Mouse (Mus musculus) midbrain, embryonic 13.5 days (tissue): ENCODE measurements around the gene Bach2. TPM values are rescaled to one million over a fixed set of nuclear protein-coding genes. Genes with fewer than 3 reads are reported as not detected.

Experiments used
- ATAC-seq: fragments of 200-750 bp; cut with Nextera tagmentation; 2 replicates; pipeline ENCODE4 v1.8.0; 2017; ENCODE audit warnings: mild to moderate bottlenecking, moderate TSS enrichment, moderate library complexity
- H3K27ac ChIP-seq: fragments of 300-500 bp; sonication (generic); 2 replicates; pipeline ENCODE4 v1.5.1; 2015; ENCODE audit warnings: inconsistent platforms, mild to moderate bottlenecking, moderate library complexity
- H3K27me3 ChIP-seq: fragments of 300-500 bp; sonication (generic); 2 replicates; pipeline ENCODE4 v1.6.1; 2015; ENCODE audit warnings: mild to moderate bottlenecking, inconsistent platforms
- H3K36me3 ChIP-seq: fragments of 300-500 bp; sonication (generic); 2 replicates; pipeline ENCODE4 v1.6.1; 2015; ENCODE audit warnings: mild to moderate bottlenecking, inconsistent platforms
- H3K4me1 ChIP-seq: fragments of 300-500 bp; sonication (generic); replicated peaks from 2 replicates; pipeline ENCODE4 v1.6.1; 2015; ENCODE audit warnings: inconsistent platforms
- H3K4me2 ChIP-seq: fragments of 300-500 bp; sonication (generic); replicated peaks from 2 replicates; pipeline ENCODE4 v1.6.1; 2015; ENCODE audit warnings: moderate library complexity, mild to moderate bottlenecking, inconsistent platforms
- H3K4me3 ChIP-seq: fragments of 300-500 bp; sonication (generic); replicated peaks from 2 replicates; pipeline ENCODE4 v1.5.1; 2015; ENCODE audit warnings: mild to moderate bottlenecking, inconsistent platforms
- H3K9ac ChIP-seq: fragments of 300-500 bp; sonication (generic); replicated peaks from 2 replicates; pipeline ENCODE4 v1.6.1; 2015; ENCODE audit warnings: mild to moderate bottlenecking, inconsistent platforms
- H3K9me3 ChIP-seq: fragments of 300-500 bp; sonication (generic); 2 replicates; pipeline ENCODE4 v1.6.1; 2016; ENCODE audit warnings: mild to moderate bottlenecking, inconsistent platforms
- WGBS: fragments of 180-500 bp; shearing (Covaris S2); methylation state at CpG from one replicate; pipeline ENCODE4 v1.1.7; 2015; 5-methylcytosine and 5-hydroxymethylcytosine counted together
- polyA plus RNA-seq: library from polyadenylated mRNA; unstranded; fragments of >200 nt; fragmentation: Nextera tagmentation; extraction: Ambion mirVana; gene quantifications from 2 replicates; pipeline ENCODE4 v1.2.1, GENCODE M21; 2015

Bach2 gene
- polyA plus RNA-seq, 1 experiment from 2014 or later: 22.7 TPM

DNA sequence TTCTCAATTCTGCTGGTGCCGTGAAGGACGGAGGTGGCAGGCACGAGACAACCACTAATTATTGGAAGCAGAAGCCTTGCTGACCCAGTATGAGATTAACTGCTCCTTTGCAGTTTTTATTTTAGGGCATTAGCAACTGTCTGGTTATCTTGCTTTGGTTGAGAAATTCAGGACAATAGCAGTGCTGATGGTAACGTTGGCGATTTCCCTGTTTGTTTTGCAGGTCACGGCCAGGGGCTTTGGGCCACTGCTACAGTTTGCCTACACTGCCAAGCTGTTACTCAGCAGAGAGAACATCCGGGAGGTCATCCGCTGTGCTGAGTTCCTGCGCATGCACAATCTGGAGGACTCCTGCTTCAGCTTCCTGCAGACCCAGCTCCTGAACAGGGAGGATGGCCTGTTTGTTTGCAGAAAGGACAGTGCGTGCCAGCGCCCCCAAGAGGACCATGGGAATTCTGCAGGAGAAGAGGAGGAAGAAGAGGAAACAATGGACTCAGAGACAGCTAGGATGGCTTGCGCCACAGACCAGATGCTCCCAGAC, 323.0 kb downstream of the Bach2 start:
- H3K4me2 ChIP-seq: no peak overlapping the region
- no peaks in the 10 kb centered on the region for H3K27me3 ChIP-seq
- H3K9me3 ChIP-seq: no peaks in the 10 kb centered on the region
- H3K9ac ChIP-seq: no peak overlapping the region
- H3K4me1 ChIP-seq: peaks cover 26% of the 10 kb centered on the region
- ATAC-seq: peak; percentile 73
- WGBS: 38% methylated on average over 12 of the region's 12 CpGs
- H3K36me3 ChIP-seq: peaks cover 38% of the 10 kb centered on the region
- peak overlapping the region; percentile 81 for H3K27ac ChIP-seq
- H3K4me3 ChIP-seq: no peak overlapping the region

DNA sequence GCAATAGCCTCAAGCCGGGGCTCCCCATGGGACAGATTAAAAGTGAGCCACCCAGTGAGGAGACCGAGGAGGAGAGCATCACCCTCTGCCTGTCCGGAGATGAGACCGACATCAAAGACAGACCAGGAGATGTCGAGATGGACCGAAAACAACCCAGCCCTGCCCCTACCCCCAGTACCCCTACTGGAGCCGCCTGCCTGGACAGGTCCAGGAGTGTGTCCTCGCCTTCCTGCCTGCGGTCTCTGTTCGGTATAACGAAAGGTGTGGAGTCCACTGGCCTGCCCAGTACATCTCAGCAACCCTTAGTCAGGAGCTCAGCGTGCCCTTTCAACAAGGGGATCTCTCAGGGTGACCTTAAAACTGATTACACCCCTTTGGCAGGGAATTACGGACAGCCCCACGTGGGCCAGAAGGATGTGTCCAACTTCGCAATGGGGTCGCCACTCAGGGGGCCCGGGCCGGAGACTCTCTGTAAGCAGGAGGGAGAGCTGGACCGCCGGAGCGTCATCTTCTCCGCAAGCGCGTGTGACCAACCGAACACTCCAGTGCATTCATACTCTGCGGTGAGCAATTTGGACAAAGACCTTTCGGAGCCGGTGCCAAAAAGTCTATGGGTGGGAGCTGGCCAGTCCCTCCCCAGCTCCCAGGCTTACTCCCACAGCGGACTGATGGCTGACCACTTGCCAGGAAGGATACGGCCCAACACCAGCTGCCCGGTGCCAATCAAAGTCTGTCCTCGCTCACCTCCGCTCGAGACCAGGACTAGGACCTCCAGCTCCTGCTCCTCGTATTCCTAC, 323.9 kb downstream of the Bach2 start:
- WGBS: 96% methylated on average over 35 of the region's 35 CpGs
- H3K4me3 ChIP-seq: no peak overlapping the region
- H3K9me3 ChIP-seq: no peaks in the 10 kb centered on the region
- H3K4me2 ChIP-seq: no peak overlapping the region
- ATAC-seq: peak; percentile 55
- H3K36me3 ChIP-seq: peaks cover 38% of the 10 kb centered on the region
- H3K4me1 ChIP-seq: peaks cover 26% of the 10 kb centered on the region
- H3K27me3 ChIP-seq: no peaks in the 10 kb centered on the region
- H3K27ac ChIP-seq: peak overlapping the region; percentile 81; the same call in 1 of the 2 replicates
- H3K9ac ChIP-seq: no peak overlapping the region

DNA sequence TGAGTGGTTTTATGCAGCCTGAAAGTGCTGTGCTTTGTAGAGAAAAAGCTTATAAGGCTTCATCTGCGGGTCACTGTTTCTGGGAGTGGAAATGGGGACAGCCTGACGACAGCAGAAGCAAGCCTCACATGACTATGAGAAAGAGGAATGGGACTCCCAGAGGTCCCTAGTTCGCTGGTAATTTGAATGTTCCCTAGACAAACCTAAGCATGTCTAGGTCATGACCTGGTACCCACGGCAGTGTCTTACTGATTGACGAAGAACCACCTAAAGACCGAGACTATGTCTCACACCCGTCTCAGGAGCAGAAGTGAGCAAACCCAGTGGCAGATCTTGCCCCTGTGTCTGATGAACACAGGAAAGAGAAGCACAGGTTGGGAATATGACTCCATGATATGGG, 325.8 kb downstream of the Bach2 start:
- Histone ChIP-seq H3K27me3 (no peaks in the 10 kb centered on the region), H3K27ac (no peak overlapping the region), H3K9ac (no peak overlapping the region), H3K4me2 (no peak overlapping the region), H3K4me1 (peaks cover 34% of the 10 kb centered on the region), H3K4me3 (no peak overlapping the region), H3K9me3 (no peaks in the 10 kb centered on the region), H3K36me3 (peaks cover 38% of the 10 kb centered on the region)
- no peak for ATAC-seq
- 94% methylated on average over 7 of the region's 7 CpGs for WGBS

DNA sequence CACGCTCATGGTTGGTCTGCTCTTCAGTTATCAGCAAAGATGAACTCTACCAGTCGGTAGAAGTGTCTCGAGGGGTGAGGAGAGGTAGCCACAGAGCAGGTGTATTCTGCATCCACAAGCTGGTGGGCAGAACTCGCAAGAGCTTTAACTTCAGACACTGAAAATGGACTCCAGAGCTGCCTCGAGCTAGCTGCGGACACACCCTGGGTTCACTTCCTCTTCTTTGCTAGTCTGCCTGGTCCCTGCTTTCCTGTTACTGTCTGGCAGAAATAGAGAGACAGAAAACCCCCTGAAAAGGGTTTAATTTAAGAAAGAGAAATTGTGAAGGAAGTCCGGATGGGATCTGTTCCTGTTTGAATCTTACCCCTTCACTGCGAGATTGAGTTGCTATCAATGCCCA, 326.3 kb downstream of the Bach2 start:
- Histone ChIP-seq H3K9ac (no peak overlapping the region), H3K27me3 (no peaks in the 10 kb centered on the region), H3K27ac (no peak overlapping the region), H3K4me3 (no peak overlapping the region), H3K4me2 (no peak overlapping the region), H3K9me3 (no peaks in the 10 kb centered on the region), H3K36me3 (peaks cover 38% of the 10 kb centered on the region), H3K4me1 (peaks cover 37% of the 10 kb centered on the region)
- ATAC-seq: no peak
- 94% methylated on average over 8 of the region's 8 CpGs for WGBS

DNA sequence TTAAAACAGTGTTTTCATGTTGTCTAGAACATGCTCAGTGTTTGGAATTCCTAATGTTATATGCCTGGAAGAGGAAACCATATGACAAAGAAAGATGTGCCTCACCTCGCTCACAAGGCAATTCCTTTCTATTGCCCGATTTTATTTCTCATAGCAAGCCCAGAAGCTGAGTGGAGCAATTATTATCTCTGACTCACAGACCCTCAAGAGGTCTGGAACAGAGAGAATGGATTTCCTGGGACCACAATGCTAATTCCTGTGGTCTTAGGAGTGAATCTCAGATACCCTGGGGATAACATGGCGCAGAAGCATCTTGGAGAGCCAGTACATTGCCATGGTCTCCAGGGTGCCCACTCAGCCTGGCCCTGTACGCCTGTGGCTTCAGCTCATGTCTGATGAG, 330.4 kb downstream of the Bach2 start:
- peaks cover 14% of the 10 kb centered on the region for H3K36me3 ChIP-seq
- peak overlapping the region; percentile 51; the same call in 1 of the 2 replicates for H3K27ac ChIP-seq
- no peak overlapping the region for H3K9ac ChIP-seq
- no peak overlapping the region for H3K4me3 ChIP-seq
- no peaks in the 10 kb centered on the region for H3K27me3 ChIP-seq
- no peaks in the 10 kb centered on the region for H3K9me3 ChIP-seq
- H3K4me2 ChIP-seq: no peak overlapping the region
- peaks cover 27% of the 10 kb centered on the region for H3K4me1 ChIP-seq
- ATAC-seq: no peak
- WGBS: 61% methylated on average over 4 of the region's 4 CpGs

DNA sequence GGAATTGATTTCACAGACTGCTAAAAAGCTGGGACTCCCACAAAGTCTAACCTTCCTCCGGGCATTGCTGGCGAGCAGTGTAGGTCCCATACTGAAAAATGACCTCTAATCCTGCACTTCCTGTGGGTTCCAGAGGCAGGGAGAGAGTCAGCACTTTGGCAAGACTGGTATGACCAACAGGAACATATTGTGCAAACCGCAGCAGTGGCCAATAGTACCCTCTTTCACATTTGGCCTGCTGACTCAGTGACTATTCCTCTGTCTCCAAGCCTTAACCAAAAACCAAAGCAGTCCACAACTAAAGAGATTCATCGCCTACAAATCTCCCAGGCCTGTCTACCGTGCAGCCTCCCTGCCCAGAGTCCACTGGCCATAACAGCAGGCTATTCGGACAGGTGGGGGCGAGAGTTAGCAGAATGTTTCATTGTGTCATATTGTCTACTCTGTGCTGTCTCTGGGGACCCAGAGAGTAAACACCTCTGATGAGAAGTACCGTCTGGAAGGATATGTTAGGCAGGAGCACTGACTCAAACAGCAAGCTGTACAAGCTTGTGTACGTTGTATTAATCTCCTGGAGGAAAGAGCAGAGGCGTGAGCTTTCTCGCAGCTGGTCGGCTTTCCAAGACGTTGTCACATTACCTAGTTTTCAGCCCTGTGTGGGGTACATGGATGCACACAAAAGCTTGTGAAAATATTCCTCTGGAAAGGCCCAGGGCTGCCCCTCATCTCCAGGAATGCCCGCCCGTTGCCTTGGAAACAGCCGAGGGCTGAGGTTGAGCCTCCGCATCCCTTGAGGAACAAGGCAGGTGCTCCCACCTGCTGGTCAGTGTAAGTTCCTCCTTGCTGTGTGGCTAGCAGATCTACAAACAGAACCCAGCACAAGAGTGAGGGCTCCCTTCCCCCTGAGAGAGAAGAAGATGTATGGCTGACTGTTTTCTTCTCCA, 331.7 kb downstream of the Bach2 start:
- Histone ChIP-seq H3K9me3 (no peaks in the 10 kb centered on the region), H3K9ac (peak overlapping the region; percentile 37), H3K36me3 (peaks cover 6% of the 10 kb centered on the region), H3K27ac (peak overlapping the region; percentile 75), H3K4me1 (peaks cover 27% of the 10 kb centered on the region), H3K4me3 (no peak overlapping the region), H3K27me3 (no peaks in the 10 kb centered on the region), H3K4me2 (peak overlapping the region; percentile 33)
- 29% methylated on average over 17 of the region's 17 CpGs for WGBS
- peak; percentile 83 for ATAC-seq

DNA sequence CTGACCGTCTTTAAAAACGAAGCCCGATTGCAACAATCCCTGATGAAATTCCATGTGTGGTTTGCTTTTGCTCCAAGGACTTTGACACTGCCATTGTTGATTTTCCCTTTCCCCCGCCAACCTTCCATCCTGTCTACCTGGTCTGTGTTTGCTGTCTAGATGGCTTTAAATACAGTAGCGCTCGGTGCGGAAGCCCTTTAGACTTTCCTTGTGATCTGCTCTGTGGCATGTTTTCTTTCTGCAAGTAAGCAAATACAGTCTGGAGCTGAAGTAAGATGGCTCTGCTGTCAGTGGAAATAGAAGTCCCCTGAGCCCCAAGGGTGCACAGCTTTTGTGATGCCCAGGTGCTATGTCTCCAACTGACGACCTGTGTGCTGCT, 332.3 kb downstream of the Bach2 start:
- Histone ChIP-seq H3K4me2 (no peak overlapping the region), H3K4me1 (peaks cover 27% of the 10 kb centered on the region), H3K36me3 (peaks cover 6% of the 10 kb centered on the region), H3K27ac (peak overlapping the region; percentile 75), H3K9ac (peak overlapping the region; percentile 37; the same call in 1 of the 2 replicates), H3K9me3 (no peaks in the 10 kb centered on the region), H3K4me3 (no peak overlapping the region), H3K27me3 (no peaks in the 10 kb centered on the region)
- 64% methylated on average over 8 of the region's 8 CpGs for WGBS
- no peak for ATAC-seq

DNA sequence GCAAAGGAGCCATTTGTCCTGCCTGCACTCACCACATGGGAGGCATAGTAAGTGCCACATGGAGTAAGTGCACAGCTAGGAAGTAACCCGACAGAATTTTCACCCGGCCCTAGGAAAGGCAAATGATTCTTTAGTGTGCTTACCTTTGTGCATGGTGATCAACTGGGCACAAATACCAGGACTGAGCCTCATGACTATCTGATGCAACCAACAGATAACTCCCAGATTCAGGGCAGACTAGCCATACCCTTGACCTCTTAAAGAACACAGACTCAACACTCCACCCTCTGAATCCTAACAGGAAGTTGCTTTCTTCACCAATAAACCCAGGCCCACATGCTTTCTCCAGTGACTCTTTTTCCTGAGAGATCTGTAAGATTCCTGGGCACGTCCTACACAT, 332.8 kb downstream of the Bach2 start:
- H3K9ac ChIP-seq: no peak overlapping the region
- H3K4me3 ChIP-seq: no peak overlapping the region
- peaks cover 6% of the 10 kb centered on the region for H3K36me3 ChIP-seq
- no peak for ATAC-seq
- no peak overlapping the region for H3K4me2 ChIP-seq
- H3K4me1 ChIP-seq: peaks cover 27% of the 10 kb centered on the region
- H3K27me3 ChIP-seq: no peaks in the 10 kb centered on the region
- H3K27ac ChIP-seq: peak overlapping the region; percentile 75; the same call in 1 of the 2 replicates
- no peaks in the 10 kb centered on the region for H3K9me3 ChIP-seq
- WGBS: 71% methylated on average over 3 of the region's 3 CpGs

DNA sequence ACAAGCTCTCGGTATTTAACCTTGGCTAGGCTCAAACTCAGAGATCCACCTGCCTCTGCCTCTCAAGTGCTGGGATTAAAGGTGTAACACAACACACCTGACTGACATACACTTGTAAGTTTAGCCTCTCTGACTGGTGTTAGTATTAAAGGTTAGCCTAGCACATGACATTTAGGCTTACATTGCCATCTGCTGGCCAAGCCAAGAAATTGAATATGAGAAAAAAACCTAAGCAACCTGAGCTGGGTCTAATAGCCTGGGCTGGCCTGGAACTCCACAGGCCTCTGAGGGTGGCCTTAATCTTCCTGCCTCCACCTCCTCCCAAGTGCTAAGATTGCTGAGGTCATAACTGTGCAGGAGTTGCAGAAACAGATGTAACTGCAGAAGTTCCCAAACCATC, 333.5 kb downstream of the Bach2 start:
- Histone ChIP-seq H3K36me3 (peaks cover 11% of the 10 kb centered on the region), H3K4me1 (peaks cover 27% of the 10 kb centered on the region), H3K9me3 (no peaks in the 10 kb centered on the region), H3K4me2 (no peak overlapping the region), H3K27me3 (no peaks in the 10 kb centered on the region), H3K27ac (no peak overlapping the region), H3K4me3 (no peak overlapping the region), H3K9ac (no peak overlapping the region)
- 68% methylated on average over 1 of the region's 1 CpGs for WGBS
- peak; percentile 59 for ATAC-seq

DNA sequence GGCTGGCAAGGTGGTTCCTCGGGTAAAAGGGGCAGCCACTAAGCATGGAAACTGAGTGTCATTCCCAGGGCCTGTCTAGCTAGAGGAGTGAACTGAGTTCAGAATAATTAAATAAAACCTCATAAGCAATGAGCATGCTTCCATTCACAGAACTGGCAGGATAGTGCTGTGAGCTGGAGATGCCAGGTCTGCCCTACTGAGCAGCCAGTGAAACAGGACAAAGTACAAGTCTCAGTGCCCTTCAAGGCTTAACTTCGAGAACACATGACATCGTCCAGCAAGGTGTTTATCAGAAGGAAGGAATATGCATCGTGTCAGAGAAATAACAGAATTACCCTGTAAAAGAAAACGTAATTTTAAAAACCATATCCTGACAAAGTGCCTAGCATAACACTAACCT, 335.0 kb downstream of the Bach2 start:
- H3K27me3 ChIP-seq: no peaks in the 10 kb centered on the region
- H3K27ac ChIP-seq: no peak overlapping the region
- no peak overlapping the region for H3K9ac ChIP-seq
- H3K4me3 ChIP-seq: no peak overlapping the region
- peaks cover 16% of the 10 kb centered on the region for H3K36me3 ChIP-seq
- H3K4me2 ChIP-seq: no peak overlapping the region
- H3K4me1 ChIP-seq: peaks cover 27% of the 10 kb centered on the region
- no peak for ATAC-seq
- 91% methylated on average over 5 of the region's 5 CpGs for WGBS
- no peaks in the 10 kb centered on the region for H3K9me3 ChIP-seq

DNA sequence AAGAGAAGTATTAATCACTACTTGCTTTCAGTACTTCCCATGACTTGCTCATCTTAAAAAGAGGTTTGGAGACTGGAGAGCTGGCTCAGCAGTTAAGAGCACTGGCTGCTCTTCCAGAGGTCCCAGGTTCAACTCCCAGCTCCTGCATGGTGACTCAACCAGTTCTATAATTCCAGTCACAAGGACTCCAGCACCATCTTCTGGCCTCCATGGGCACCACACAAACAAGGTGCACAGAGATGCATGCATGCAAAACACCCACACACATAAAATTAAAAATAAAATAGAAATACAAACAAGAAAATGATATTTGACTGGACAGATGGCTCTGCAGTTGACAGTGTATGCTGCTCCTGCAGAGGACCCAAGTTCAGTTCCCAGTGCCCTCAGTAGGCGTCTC, 336.0 kb downstream of the Bach2 start:
- no peak for ATAC-seq
- Histone ChIP-seq H3K4me3 (no peak overlapping the region), H3K27ac (no peak overlapping the region), H3K4me1 (peaks cover 17% of the 10 kb centered on the region), H3K4me2 (no peak overlapping the region), H3K36me3 (peaks cover 17% of the 10 kb centered on the region), H3K9me3 (no peaks in the 10 kb centered on the region), H3K9ac (no peak overlapping the region), H3K27me3 (no peaks in the 10 kb centered on the region)
- WGBS: 100% methylated on average over 1 of the region's 1 CpGs

DNA sequence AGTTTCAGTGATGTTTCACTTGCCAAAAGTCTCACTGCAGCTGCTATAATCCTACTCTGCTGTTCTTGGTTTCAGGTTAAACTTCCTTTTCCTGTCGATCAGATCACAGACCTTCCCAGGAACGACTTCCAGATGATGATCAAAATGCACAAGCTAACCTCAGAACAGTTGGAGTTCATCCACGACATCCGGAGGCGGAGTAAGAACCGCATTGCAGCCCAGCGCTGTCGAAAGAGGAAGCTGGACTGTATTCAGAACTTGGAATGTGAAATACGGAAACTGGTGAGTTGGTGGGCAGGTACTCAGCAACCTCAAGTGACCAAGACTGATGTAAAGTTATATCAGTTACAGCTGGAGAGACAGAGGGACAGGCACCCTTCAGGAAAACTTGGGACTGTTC, 336.6 kb downstream of the Bach2 start:
- no peak overlapping the region for H3K4me3 ChIP-seq
- no peaks in the 10 kb centered on the region for H3K9me3 ChIP-seq
- WGBS: 86% methylated on average over 9 of the region's 9 CpGs
- no peak overlapping the region for H3K9ac ChIP-seq
- H3K4me2 ChIP-seq: no peak overlapping the region
- H3K27ac ChIP-seq: no peak overlapping the region
- H3K27me3 ChIP-seq: no peaks in the 10 kb centered on the region
- H3K4me1 ChIP-seq: peaks cover 12% of the 10 kb centered on the region
- H3K36me3 ChIP-seq: peaks cover 23% of the 10 kb centered on the region
- ATAC-seq: no peak
